Mouse (Mus musculus) ES-Bruce4 (cell line): ENCODE measurements around the gene Kif5a. TPM values are rescaled to one million over a fixed set of nuclear protein-coding genes. Genes with fewer than 3 reads are reported as not detected.

ENCODE experiments used
- H3K27ac ChIP-seq: 2 replicates; pipeline ENCODE4 v1.5.1; 2012; ENCODE audit warnings: low read length, inconsistent platforms; ENCODE audit not compliant: insufficient read depth
- H3K27me3 ChIP-seq: 2 replicates; pipeline ENCODE4 v1.6.1; 2012; ENCODE audit warnings: mild to moderate bottlenecking, low read length, inconsistent platforms; ENCODE audit not compliant: control insufficient read depth, poor library complexity, insufficient read depth, severe bottlenecking
- H3K36me3 ChIP-seq: 2 replicates; pipeline ENCODE4 v1.6.1; 2012; ENCODE audit warnings: inconsistent platforms, mild to moderate bottlenecking, low read length, moderate library complexity; ENCODE audit not compliant: control insufficient read depth, poor library complexity, insufficient read depth, severe bottlenecking
- H3K4me1 ChIP-seq: one replicate; pipeline ENCODE4 v1.8.1; 2011; ENCODE audit warnings: low read length; ENCODE audit not compliant: control insufficient read depth, insufficient read depth
- H3K4me3 ChIP-seq: 2 replicates; pipeline ENCODE4 v1.5.1; 2011; ENCODE audit warnings: low read depth, mild to moderate bottlenecking, low read length
- H3K9ac ChIP-seq: 2 replicates; pipeline ENCODE4 v1.6.1; 2012; ENCODE audit warnings: low read depth, mild to moderate bottlenecking, inconsistent platforms; ENCODE audit not compliant: poor library complexity, severe bottlenecking
- H3K9me3 ChIP-seq: replicated peaks from 2 replicates; pipeline ENCODE4 v1.6.1; 2012; ENCODE audit warnings: mild to moderate bottlenecking, low read length, inconsistent platforms; ENCODE audit not compliant: control insufficient read depth, poor library complexity, insufficient read depth, severe bottlenecking
- CTCF ChIP-seq: IDR thresholded peaks from one replicate; pipeline ENCODE4 v1.8.1; 2011; ENCODE audit warnings: low read depth, low read length
- EP300 ChIP-seq: IDR thresholded peaks from 2 replicates; pipeline ENCODE4 v1.6.1; 2011; ENCODE audit warnings: low read depth, low read length; ENCODE audit not compliant: insufficient read depth
- POLR2A ChIP-seq: IDR thresholded peaks from one replicate; pipeline ENCODE4 v1.8.1; 2011; ENCODE audit warnings: low read length; ENCODE audit not compliant: insufficient read depth
- polyA plus RNA-seq: library from polyadenylated mRNA; stranded (reverse); fragments of >200 nt; gene quantifications from 2 replicates; pipeline ENCODE4 v1.2.4, GENCODE M21; 2011; ENCODE audit warnings: low read depth; ENCODE audit not compliant: missing spikeins, insufficient read depth, insufficient read length

Kif5a gene
- polyA plus RNA-seq, 1 experiment: 7.3 TPM

DNA sequence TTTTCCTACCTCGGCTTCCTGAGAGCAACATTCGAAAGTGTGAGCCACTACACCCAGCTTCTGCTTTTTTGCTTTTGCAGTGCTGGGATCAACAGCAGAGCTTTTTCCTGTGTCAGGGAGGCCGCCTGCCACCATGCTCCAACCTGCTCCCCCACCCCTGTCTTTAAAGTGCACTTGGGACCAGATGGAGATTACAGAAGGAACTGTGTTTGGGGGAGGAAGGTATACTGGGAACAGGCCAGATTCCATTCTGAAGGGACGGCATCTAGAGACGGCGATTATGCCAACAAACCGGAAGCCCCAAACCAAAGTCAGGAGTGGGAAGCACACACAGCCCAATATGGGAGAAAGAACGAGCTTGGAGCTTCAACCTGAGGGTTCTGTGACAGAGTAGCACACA, 36.0 kb downstream of the Kif5a start:
- Histone ChIP-seq H3K27ac (no peak overlapping the region), H3K36me3 (no peaks in the 10 kb centered on the region), H3K4me1 (peaks cover 8% of the 10 kb centered on the region), H3K27me3 (no peaks in the 10 kb centered on the region), H3K9ac (no peak overlapping the region), H3K9me3 (no peaks in the 10 kb centered on the region), H3K4me3 (no peak overlapping the region)
- no peak for TF ChIP-seq POLR2A
- TF ChIP-seq EP300: no peak
- TF ChIP-seq CTCF: no peak

- no peak overlapping the region for H3K4me3 ChIP-seq
- no peaks in the 10 kb centered on the region for H3K36me3 ChIP-seq
- no peaks in the 10 kb centered on the region for H3K27me3 ChIP-seq
- peaks cover 8% of the 10 kb centered on the region for H3K4me1 ChIP-seq
- H3K9ac ChIP-seq: no peak overlapping the region
- H3K27ac ChIP-seq: no peak overlapping the region
- H3K9me3 ChIP-seq: no peaks in the 10 kb centered on the region
- TF ChIP-seq POLR2A: no peak
- peak; percentile 40 for TF ChIP-seq CTCF
Observed at GRCm38 (mm10) chr10:127226318-127226895, 36.7 kb downstream of the Kif5a start.

DNA sequence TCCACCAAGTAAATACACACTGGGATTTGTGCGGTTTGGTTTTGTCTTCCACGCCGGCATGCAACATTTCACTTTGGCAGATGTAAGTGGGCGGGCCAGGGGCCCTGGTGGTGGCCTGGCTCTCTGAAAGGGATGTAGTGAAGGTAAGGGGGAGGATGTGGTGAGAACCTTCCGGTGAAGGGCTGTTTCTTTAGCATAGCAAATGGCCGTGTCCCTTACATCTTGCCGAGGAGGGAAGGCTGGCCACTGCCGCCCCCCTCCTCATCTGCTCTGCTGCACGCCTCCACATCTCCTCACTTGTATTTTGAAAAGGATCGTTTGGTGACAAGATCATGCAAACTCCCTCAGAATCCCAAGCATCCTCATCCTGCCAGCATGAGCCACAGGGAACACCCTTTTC, 37.4 kb downstream of the Kif5a start:
- no peak overlapping the region for H3K27ac ChIP-seq
- peaks cover 8% of the 10 kb centered on the region for H3K4me1 ChIP-seq
- H3K9ac ChIP-seq: no peak overlapping the region
- no peak overlapping the region for H3K4me3 ChIP-seq
- H3K36me3 ChIP-seq: no peaks in the 10 kb centered on the region
- no peaks in the 10 kb centered on the region for H3K27me3 ChIP-seq
- TF ChIP-seq EP300: no peak
- no peak for TF ChIP-seq POLR2A
- TF ChIP-seq CTCF: no peak
- H3K9me3 ChIP-seq: no peaks in the 10 kb centered on the region

GRCm38 (mm10) chr10:127225213-127225612, 37.9 kb downstream of the Kif5a start:
- Histone ChIP-seq H3K27me3 (no peaks in the 10 kb centered on the region), H3K9me3 (no peaks in the 10 kb centered on the region), H3K9ac (no peak overlapping the region), H3K4me1 (peaks cover 8% of the 10 kb centered on the region), H3K4me3 (no peak overlapping the region), H3K36me3 (no peaks in the 10 kb centered on the region), H3K27ac (peak overlapping the region; percentile 5; the same call in 1 of the 2 replicates)
- TF ChIP-seq CTCF: no peak
- 0 out of 2 replicates have a peak, but pooled peaks have one; percentile 21 for TF ChIP-seq EP300

DNA sequence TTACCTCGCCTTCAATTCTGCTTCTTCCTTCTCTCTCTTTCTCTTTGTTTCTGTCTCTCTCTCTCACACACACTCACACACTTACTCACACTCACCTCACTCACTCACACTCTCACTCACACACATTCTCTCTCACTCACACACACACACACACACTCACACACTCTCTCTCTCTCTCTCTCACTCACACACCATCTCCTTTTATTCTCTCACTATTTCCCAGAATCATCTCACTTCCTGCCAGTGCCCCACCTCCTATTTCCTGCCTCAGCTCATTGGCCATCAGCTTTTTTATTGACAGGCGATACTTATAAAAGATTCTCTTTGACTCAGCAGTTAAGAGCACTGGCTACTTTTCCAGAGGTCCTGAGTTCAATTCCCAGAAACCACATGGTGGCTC, 44.8 kb downstream of the Kif5a start:
- TF ChIP-seq CTCF (no peak), POLR2A (no peak), EP300 (no peak)
- Histone ChIP-seq H3K36me3 (no peaks in the 10 kb centered on the region), H3K27ac (no peak overlapping the region), H3K9me3 (no peaks in the 10 kb centered on the region), H3K4me1 (peaks cover 4% of the 10 kb centered on the region), H3K27me3 (no peaks in the 10 kb centered on the region), H3K4me3 (peak overlapping the region; percentile 16; the same call in 1 of the 2 replicates), H3K9ac (no peak overlapping the region)

- H3K36me3 ChIP-seq: no peaks in the 10 kb centered on the region
- no peak overlapping the region for H3K4me3 ChIP-seq
Observed at GRCm38 (mm10) chr10:127217177-127217576, 46.0 kb downstream of the Kif5a start.

More at GRCm38 (mm10) chr10:127217177-127217576, 46.0 kb downstream of the Kif5a start:
- H3K27me3 ChIP-seq: no peaks in the 10 kb centered on the region
- peaks cover 4% of the 10 kb centered on the region for H3K4me1 ChIP-seq
- no peaks in the 10 kb centered on the region for H3K9me3 ChIP-seq
- TF ChIP-seq CTCF: no peak
- TF ChIP-seq POLR2A: no peak
- TF ChIP-seq EP300: no peak
- no peak overlapping the region for H3K27ac ChIP-seq
- H3K9ac ChIP-seq: no peak overlapping the region
